Comparison of ENCODE assay signal across 9 mouse cellular contexts in the genomic region with DNA sequence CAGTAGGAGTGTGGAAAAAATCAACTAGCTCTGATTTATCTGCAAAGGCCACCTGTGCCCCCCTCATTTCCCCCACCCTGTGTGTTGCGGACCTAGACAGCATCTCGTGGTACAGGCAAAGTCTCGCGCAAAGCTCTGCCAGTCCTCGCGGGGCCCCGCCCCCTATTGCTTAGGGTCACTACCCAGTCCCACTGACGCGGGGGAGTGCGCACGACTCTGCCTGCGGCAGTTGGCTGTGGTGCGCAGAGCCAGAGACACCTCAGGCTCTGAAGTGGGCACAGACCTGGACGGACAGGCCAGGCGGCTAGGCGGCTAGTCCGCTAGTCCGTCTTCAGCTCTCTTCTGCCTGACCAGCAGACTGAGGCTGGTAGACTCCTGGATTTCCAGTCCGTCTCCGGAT. TPM values are rescaled to one million over a fixed set of nuclear protein-coding genes. Genes with fewer than 3 reads are reported as not detected.
A peak's percentile ranks its signal among the peaks of the same experiment; 100 is the strongest.
DNase-seq lines count a peak whose midpoint lies in the region; ATAC-seq and TF ChIP-seq lines count a peak whose summit lies in the region.
"Had no signal": no experiment of that assay in that cellular context is flagged by ENCODE, and none has a peak within 500 bp of the region (broad histone marks: within the 10 kb centered on the region; RNA-seq: fewer than 3 reads in every experiment).

Gene Pgr15l (plus strand): TSS at position 228 of the 400 bp plus-strand sequence.

- 31% methylated on average over 20 of the region's 20 CpGs for WGBS in intestine, embryonic 15.5 days
- 20% methylated on average over 20 of the region's 20 CpGs for WGBS in intestine, postnatal 0 days
- WGBS in embryonic facial prominence, embryonic 10.5 days: 23% methylated on average over 20 of the region's 20 CpGs
- 28% methylated on average over 20 of the region's 20 CpGs for WGBS in kidney, postnatal 0 days
- WGBS in olfactory bulb, adult 2 months: 18% methylated on average over 20 of the region's 20 CpGs

- no peaks in the 10 kb centered on the region for H3K4me1 ChIP-seq in intestine, embryonic 15.5 days (replicated peaks)
- H3K4me1 ChIP-seq in intestine, postnatal 0 days (replicated peaks; ENCODE audit: control insufficient read depth, insufficient read depth, low read length): no peaks in the 10 kb centered on the region
- no peaks in the 10 kb centered on the region for H3K4me1 ChIP-seq in embryonic facial prominence, embryonic 10.5 days
- H3K4me1 ChIP-seq in kidney, postnatal 0 days (replicated peaks; ENCODE audit: insufficient read depth, low read length): no peaks in the 10 kb centered on the region
- H3K4me1 ChIP-seq in olfactory bulb, adult 2 months (ENCODE audit: control insufficient read depth, insufficient read depth, low read length): peaks cover 4% of the 10 kb centered on the region; the same call in 1 of the 2 replicates

- no peak within 1 kb of the TSS for H3K4me3 ChIP-seq in intestine, embryonic 15.5 days (replicated peaks)
- no peak within 1 kb of the TSS for H3K4me3 ChIP-seq in intestine, postnatal 0 days (ENCODE audit: low read depth, low read length)
- H3K4me3 ChIP-seq in embryonic facial prominence, embryonic 10.5 days: peak within 1 kb of the TSS; percentile 38
- no peak within 1 kb of the TSS for H3K4me3 ChIP-seq in kidney, postnatal 0 days (replicated peaks; ENCODE audit: low read depth, low read length)
- 0 out of 2 replicates have a peak within 1 kb of the TSS, but pooled peaks have one; percentile 3 for H3K4me3 ChIP-seq in olfactory bulb, adult 2 months (ENCODE audit: insufficient read depth, low read depth, low read length)
- no peak within 1 kb of the TSS; the same call in 1 of the 2 replicates for H3K4me3 ChIP-seq in layer of hippocampus, adult 2 months

- H3K4me2 ChIP-seq in intestine, embryonic 15.5 days (replicated peaks): 0 out of 2 replicates have a peak within 1 kb of the TSS, but pooled peaks have one; percentile 22
- H3K4me2 ChIP-seq in intestine, postnatal 0 days (replicated peaks; ENCODE audit: low read depth): no peak within 1 kb of the TSS
- no peak within 1 kb of the TSS for H3K4me2 ChIP-seq in kidney, postnatal 0 days (ENCODE audit: low read length)

- H3K9ac ChIP-seq in intestine, embryonic 15.5 days: no peak within 1 kb of the TSS
- no peak within 1 kb of the TSS for H3K9ac ChIP-seq in intestine, postnatal 0 days (ENCODE audit: low read depth, low read length)
- H3K9ac ChIP-seq in kidney, postnatal 0 days (ENCODE audit: low read depth, low read length): no peak within 1 kb of the TSS

- TF ChIP-seq CTCF in intestine, postnatal 0 days (IDR thresholded peaks at IDR 0.05; ENCODE audit: low read depth): no peak
- TF ChIP-seq CTCF in kidney, postnatal 0 days (IDR thresholded peaks at IDR 0.05; ENCODE audit: low read depth): no peak
- no peak for TF ChIP-seq CTCF in olfactory bulb, adult 2 months (IDR thresholded peaks at IDR 0.05; ENCODE audit: insufficient read depth, low read depth, low read length)
- no peak for TF ChIP-seq CTCF in layer of hippocampus, adult 2 months (conservative IDR thresholded peaks at IDR 0.05)

- DNase-seq in embryonic facial prominence, embryonic 10.5 days (ENCODE audit: low spot score): peak; percentile 45
- DNase-seq in kidney, postnatal 0 days (ENCODE audit: low spot score): no peak
- DNase-seq in frontal cortex, postnatal 10 days (ENCODE audit: low spot score in 2 of 2): no peak
- no peak for DNase-seq in layer of hippocampus, postnatal 25 days (ENCODE audit: extremely low spot score in 1 of 2, low spot score in 1 of 2)
- DNase-seq in layer of hippocampus, adult 2 months (ENCODE audit: low spot score in 2 of 2): no peak

- H3K27ac ChIP-seq in intestine, embryonic 15.5 days: no peak within 1 kb of the TSS
- H3K27ac ChIP-seq in intestine, postnatal 0 days (ENCODE audit: low read depth, low read length): no peak within 1 kb of the TSS
- H3K27ac ChIP-seq in embryonic facial prominence, embryonic 10.5 days (replicated peaks): no peak within 1 kb of the TSS
- H3K27ac ChIP-seq in kidney, postnatal 0 days: no peak within 1 kb of the TSS
- no peak within 1 kb of the TSS for H3K27ac ChIP-seq in olfactory bulb, adult 2 months (ENCODE audit: insufficient read depth, low read depth, low read length)
- H3K27ac ChIP-seq in layer of hippocampus, adult 2 months: no peak within 1 kb of the TSS

- 0 out of 2 replicates have a peak, but pooled peaks cover 3% of the 10 kb centered on the region for H3K27me3 ChIP-seq in intestine, embryonic 15.5 days (replicated peaks)
- H3K27me3 ChIP-seq in intestine, postnatal 0 days (replicated peaks; ENCODE audit: control insufficient read depth, insufficient read depth, low read length): no peaks in the 10 kb centered on the region
- peaks cover 38% of the 10 kb centered on the region for H3K27me3 ChIP-seq in embryonic facial prominence, embryonic 10.5 days (replicated peaks; ENCODE audit: low read depth, poor library complexity, severe bottlenecking)
- H3K27me3 ChIP-seq in kidney, postnatal 0 days (ENCODE audit: insufficient read depth, low read length): no peaks in the 10 kb centered on the region

- no peak for TF ChIP-seq POLR2A in olfactory bulb, adult 2 months (IDR thresholded peaks at IDR 0.05; ENCODE audit: insufficient read depth, low read depth, low read length)

- H3K36me3 ChIP-seq in intestine, embryonic 15.5 days: no peaks in the 10 kb centered on the region
- H3K36me3 ChIP-seq in intestine, postnatal 0 days (ENCODE audit: control insufficient read depth, insufficient read depth): no peaks in the 10 kb centered on the region
- no peaks in the 10 kb centered on the region for H3K36me3 ChIP-seq in embryonic facial prominence, embryonic 10.5 days (replicated peaks)
- H3K36me3 ChIP-seq in kidney, postnatal 0 days (ENCODE audit: insufficient read depth, low read length): no peaks in the 10 kb centered on the region

- ATAC-seq in intestine, embryonic 15.5 days: peak; percentile 23; the same call in 1 of the 2 replicates
- ATAC-seq in intestine, postnatal 0 days: no peak
- ATAC-seq in kidney, postnatal 0 days (replicated peaks; ENCODE audit: low FRiP score, low read depth): peak; percentile 66

- H3K9me3 ChIP-seq in intestine, embryonic 15.5 days: no peaks in the 10 kb centered on the region
- no peaks in the 10 kb centered on the region for H3K9me3 ChIP-seq in intestine, postnatal 0 days (ENCODE audit: control insufficient read depth)
- no peaks in the 10 kb centered on the region for H3K9me3 ChIP-seq in embryonic facial prominence, embryonic 10.5 days
- no peaks in the 10 kb centered on the region for H3K9me3 ChIP-seq in kidney, postnatal 0 days (replicated peaks; ENCODE audit: low read length)

RNA-seq across cellular contexts. Expression of gene Pgr15l, which starts in this region (rescaled TPM):
- polyA plus RNA-seq in intestine, embryonic 15.5 days (2015; fragmentation: Nextera tagmentation; extraction: Ambion mirVana): not detected in 2 replicates
- not detected in 2 replicates for polyA plus RNA-seq in intestine, postnatal 0 days (2015; fragmentation: Nextera tagmentation; extraction: Ambion mirVana)
- not detected in 2 replicates for polyA plus RNA-seq in embryonic facial prominence, embryonic 10.5 days (2016; fragmentation: Nextera tagmentation; extraction: Ambion mirVana)
- not detected in 2 replicates for polyA plus RNA-seq in kidney, postnatal 0 days (2015; fragmentation: Nextera tagmentation; extraction: Ambion mirVana)
- not detected in 2 replicates for polyA plus RNA-seq in olfactory bulb, adult 2 months (2012; ENCODE audit: insufficient read depth, insufficient read length, low replicate concordance, missing spikeins)
- total RNA-seq in layer of hippocampus, postnatal 25 days (2021): under 1 TPM; 0.16 to 0.27 TPM
- total RNA-seq in layer of hippocampus, adult 2 months (2021): under 1 TPM; 0.10 to 0.39 TPM
- polyA plus RNA-seq: stomach, embryonic 14.5 days had no signal

Comparison
In these comparisons a context has a peak if more than half of its experiments do, and no peak if none do; other contexts are left out.
1. Peak in ATAC-seq and H3K4me2 ChIP-seq in intestine, embryonic 15.5 days; RNA of the gene not detected or under 1 TPM.
2. Peak in DNase-seq and H3K4me3 ChIP-seq in embryonic facial prominence, embryonic 10.5 days; RNA of the gene not detected or under 1 TPM.
3. Peak in ATAC-seq in kidney, postnatal 0 days; RNA of the gene not detected or under 1 TPM.